Mouse (Mus musculus) MEL (cell line): ENCODE measurements around the gene Oaz1. TPM values are rescaled to one million over a fixed set of nuclear protein-coding genes. Genes with fewer than 3 reads are reported as not detected.
A peak's percentile ranks its signal among the peaks of the same experiment; 100 is the strongest.

Experiments used
- DNase-seq: peaks from one replicate; pipeline ENCODE4 v3.0.0; 2011; ENCODE audit warnings: low read depth, low spot score
- H3K27ac ChIP-seq: 2 replicates; pipeline ENCODE4 v1.5.1; 2012; ENCODE audit warnings: low read depth, mild to moderate bottlenecking, control low read depth, low read length, moderate library complexity; ENCODE audit not compliant: control insufficient read depth
- H3K27me3 ChIP-seq, 2 experiments: fragments of 150-350 bp in 1 of 2; sonication (generic) in 1 of 2; 2 replicates each; pipeline ENCODE4 v1.6.1; 2012; ENCODE audit warnings: low read length in 2 of 2, mild to moderate bottlenecking in 2 of 2, improper control_type of control experiment in 1 of 2, moderate library complexity in 1 of 2; ENCODE audit not compliant: insufficient read depth in 2 of 2, control insufficient read depth in 1 of 2
- H3K36me3 ChIP-seq, 2 experiments: 2 replicates each; pipeline ENCODE4 v1.6.1; 2012 to 2014; ENCODE audit warnings: low read length in 2 of 2, improper control_type of control experiment in 1 of 2, inconsistent platforms in 1 of 2, mild to moderate bottlenecking in 1 of 2; ENCODE audit not compliant: insufficient read depth in 2 of 2, control insufficient read depth in 1 of 2
- H3K4me1 ChIP-seq, 2 experiments: fragments of 150-350 bp in 1 of 2; sonication (generic) in 1 of 2; 2 replicates each; pipeline ENCODE4 v1.6.1; 2012; ENCODE audit warnings: low read length in 2 of 2, improper control_type of control experiment in 1 of 2, mild to moderate bottlenecking in 1 of 2; ENCODE audit not compliant: insufficient read depth in 2 of 2, control insufficient read depth in 1 of 2
- H3K4me3 ChIP-seq, 2 experiments: fragments of 150-350 bp in 1 of 2; sonication (generic) in 1 of 2; 2 replicates each; pipeline ENCODE4 v1.5.1; 2012; ENCODE audit warnings: low read depth in 2 of 2, low read length in 2 of 2, mild to moderate bottlenecking in 2 of 2, moderate library complexity in 2 of 2, control low read depth in 1 of 2, improper control_type of control experiment in 1 of 2; ENCODE audit not compliant: control insufficient read depth in 1 of 2, insufficient read depth in 1 of 2
- H3K79me2 ChIP-seq: 2 replicates; pipeline ENCODE4 v1.6.1; 2012; ENCODE audit warnings: mild to moderate bottlenecking, low read length, moderate library complexity; ENCODE audit not compliant: control insufficient read depth, poor library complexity, insufficient read depth
- H3K9ac ChIP-seq: 2 replicates; pipeline ENCODE4 v1.6.1; 2012; ENCODE audit warnings: low read depth, mild to moderate bottlenecking, control low read depth, low read length, moderate library complexity; ENCODE audit not compliant: control insufficient read depth, poor library complexity, severe bottlenecking
- H3K9me3 ChIP-seq: fragments of 150-350 bp; sonication (generic); replicated peaks from 2 replicates; pipeline ENCODE4 v1.6.1; 2012; ENCODE audit warnings: mild to moderate bottlenecking, low read length, improper control_type of control experiment, moderate library complexity; ENCODE audit not compliant: insufficient read depth
- BHLHE40 ChIP-seq: IDR thresholded peaks from 2 replicates; pipeline ENCODE4 v1.6.1; 2012; ENCODE audit warnings: low read depth, mild to moderate bottlenecking, inconsistent platforms, low read length, improper control_type of control experiment, borderline replicate concordance
- CHD2 ChIP-seq: IDR thresholded peaks from 2 replicates; pipeline ENCODE4 v1.6.1; 2011; ENCODE audit warnings: low read length, improper control_type of control experiment
- ELF1 ChIP-seq: IDR thresholded peaks from 2 replicates; pipeline ENCODE4 v1.6.1; 2014; ENCODE audit warnings: low read depth, mild to moderate bottlenecking, inconsistent platforms, low read length, improper control_type of control experiment, moderate library complexity
- ETS1 ChIP-seq: IDR thresholded peaks from 2 replicates; pipeline ENCODE4 v1.6.1; 2012; ENCODE audit warnings: low read depth, mild to moderate bottlenecking, inconsistent platforms, low read length, improper control_type of control experiment, moderate library complexity
- GATA1 ChIP-seq: IDR thresholded peaks from 2 replicates; pipeline ENCODE4 v1.6.1; 2011; ENCODE audit warnings: low read depth, low read length, improper control_type of control experiment
- JUND ChIP-seq: IDR thresholded peaks from 2 replicates; pipeline ENCODE4 v1.6.1; 2011; ENCODE audit warnings: low read depth, mild to moderate bottlenecking, improper control_type of control experiment, low read length
- POLR2A ChIP-seq, 2 experiments: IDR thresholded peaks; 2 replicates each; pipeline ENCODE4 v1.6.1; 2011 to 2012; ENCODE audit warnings: low read length in 2 of 2, mild to moderate bottlenecking in 2 of 2, control low read depth in 1 of 2, improper control_type of control experiment in 1 of 2, low read depth in 1 of 2, moderate library complexity in 1 of 2; ENCODE audit not compliant: control insufficient read depth in 1 of 2, insufficient read depth in 1 of 2, poor library complexity in 1 of 2
- POLR2AphosphoS2 ChIP-seq: IDR thresholded peaks from 2 replicates; pipeline ENCODE4 v1.6.1; 2011; ENCODE audit warnings: low read length, improper control_type of control experiment
- SIN3A ChIP-seq: IDR thresholded peaks from 2 replicates; pipeline ENCODE4 v1.6.1; 2012; ENCODE audit warnings: low read length, improper control_type of control experiment, inconsistent platforms
- SMC3 ChIP-seq: IDR thresholded peaks from 2 replicates; pipeline ENCODE4 v1.6.1; 2011; ENCODE audit warnings: low read depth, low read length, improper control_type of control experiment
- TBP ChIP-seq: IDR thresholded peaks from 2 replicates; pipeline ENCODE4 v1.8.0; 2011; ENCODE audit warnings: low read depth, low read length, improper control_type of control experiment
- TCF12 ChIP-seq: IDR thresholded peaks from 2 replicates; pipeline ENCODE4 v1.6.1; 2014; ENCODE audit warnings: low read depth, mild to moderate bottlenecking, inconsistent platforms, low read length, improper control_type of control experiment, moderate library complexity
- ZMIZ1 ChIP-seq: IDR thresholded peaks from 2 replicates; pipeline ENCODE4 v1.6.1; 2012; ENCODE audit warnings: low read depth, mild to moderate bottlenecking, inconsistent platforms, low read length, improper control_type of control experiment, moderate library complexity
- ZNF384 ChIP-seq: IDR thresholded peaks from 2 replicates; pipeline ENCODE4 v1.6.1; 2012; ENCODE audit warnings: low read depth, mild to moderate bottlenecking, inconsistent platforms, low read length, improper control_type of control experiment
- polyA plus RNA-seq, 2 experiments: library from polyadenylated mRNA; stranded (reverse) in 1 of 2; unstranded in 1 of 2; fragments of >175 nt in 1 of 2; fragments of >200 nt in 1 of 2; gene quantifications; 2 replicates each; pipeline versions ENCODE4 v1.2.1 to v1.2.4; 2012; ENCODE audit warnings: low replicate concordance in 2 of 2, low read depth in 1 of 2; ENCODE audit not compliant: insufficient read length in 2 of 2, insufficient read depth in 1 of 2, missing spikeins in 1 of 2
- total RNA-seq: library from RNA; depleted of rRNA; stranded (reverse); fragments of 300-350 nt; gene quantifications from 2 replicates; pipeline ENCODE4 v1.2.3, GENCODE M21; 2012

Gene Oaz1
- total and polyA plus RNA-seq, 3 experiments = 983 to 1,528 TPM; not detected in 1

DNA sequence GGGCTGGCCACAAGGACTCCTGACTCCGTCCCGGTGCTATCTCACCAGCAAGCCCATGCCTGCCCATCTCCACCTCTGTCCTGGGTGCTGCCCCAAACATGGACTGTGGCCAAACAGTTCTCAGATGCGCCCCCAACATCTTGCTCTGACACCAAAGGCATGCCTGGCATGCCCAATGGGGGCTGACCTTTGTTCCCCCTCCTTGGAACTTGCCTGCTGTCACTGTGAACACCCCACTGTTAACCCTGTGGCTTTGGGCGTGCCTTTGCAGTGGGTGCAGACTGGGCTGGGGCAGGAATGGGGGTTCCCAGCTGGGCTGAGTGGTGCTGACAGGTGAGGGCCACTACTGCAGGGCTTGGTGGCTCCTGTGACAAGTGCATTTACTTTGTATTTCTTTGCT, 32.7 kb upstream of the Oaz1 start:
- peaks cover 0 to 6% of the 10 kb centered on the region in 2 experiments; a peak in 2 of 4 replicates for H3K4me1 ChIP-seq
- peak; percentile 23 for DNase-seq
- peaks cover 7% of the 10 kb centered on the region in 2 experiments; a peak in 3 of 4 replicates for H3K36me3 ChIP-seq
- no peak overlapping the region for H3K9ac ChIP-seq
- TF ChIP-seq ZMIZ1 = 0 out of 2 replicates have a peak, but pooled peaks have one; percentile 51
- no peak for TF ChIP-seq GATA1
- peak; percentile 70; the same call in 1 of the 2 replicates for TF ChIP-seq POLR2AphosphoS2
- TF ChIP-seq, all 39 proteins: peak for 2
- H3K79me2 ChIP-seq = peaks cover 24% of the 10 kb centered on the region
- no peaks in the 10 kb centered on the region for H3K27me3 ChIP-seq
- H3K27ac ChIP-seq = no peak overlapping the region
- H3K9me3 ChIP-seq = no peaks in the 10 kb centered on the region
- no peak overlapping the region for H3K4me3 ChIP-seq

DNA sequence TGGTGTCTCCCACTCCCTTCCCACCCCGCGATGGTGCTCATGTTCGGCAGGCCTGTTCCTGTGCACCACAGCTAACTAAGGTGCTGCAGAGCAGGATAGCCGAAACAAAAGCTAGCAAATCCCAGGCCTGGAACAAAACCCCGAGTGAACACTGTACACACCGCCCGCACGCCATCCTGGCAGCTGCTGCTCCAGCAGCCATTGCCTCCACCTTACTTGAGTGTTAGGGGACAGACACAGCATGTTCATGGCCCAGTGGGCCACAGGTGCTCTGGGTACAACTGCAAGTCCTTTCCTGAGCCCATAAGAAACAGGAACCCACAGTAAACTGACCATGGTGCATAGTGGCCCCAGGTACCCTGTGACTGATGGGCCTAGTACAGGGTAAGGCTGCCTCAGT, 31.7 kb upstream of the Oaz1 start:
- H3K27ac ChIP-seq = no peak overlapping the region
- H3K9ac ChIP-seq = no peak overlapping the region
- no peak overlapping the region for H3K4me3 ChIP-seq
- TF ChIP-seq TCF12 = no peak
- TF ChIP-seq POLR2A (IDR thresholded peaks at IDR 0.05; ENCODE audit: control insufficient read depth in 1 of 2, insufficient read depth in 1 of 2, low read depth in 1 of 2, low read length in 2 of 2, poor library complexity in 1 of 2) = peak in 1 of 2 experiments; percentile 46; a peak in 1 of 4 replicates
- H3K27me3 ChIP-seq = no peaks in the 10 kb centered on the region
- peaks cover 0 to 6% of the 10 kb centered on the region in 2 experiments; a peak in 2 of 4 replicates for H3K4me1 ChIP-seq
- peaks cover 33% of the 10 kb centered on the region for H3K79me2 ChIP-seq
- peak; percentile 18 for DNase-seq
- H3K36me3 ChIP-seq = peaks cover 7 to 8% of the 10 kb centered on the region in 2 experiments; a peak in 3 of 4 replicates
- H3K9me3 ChIP-seq = no peaks in the 10 kb centered on the region

DNA sequence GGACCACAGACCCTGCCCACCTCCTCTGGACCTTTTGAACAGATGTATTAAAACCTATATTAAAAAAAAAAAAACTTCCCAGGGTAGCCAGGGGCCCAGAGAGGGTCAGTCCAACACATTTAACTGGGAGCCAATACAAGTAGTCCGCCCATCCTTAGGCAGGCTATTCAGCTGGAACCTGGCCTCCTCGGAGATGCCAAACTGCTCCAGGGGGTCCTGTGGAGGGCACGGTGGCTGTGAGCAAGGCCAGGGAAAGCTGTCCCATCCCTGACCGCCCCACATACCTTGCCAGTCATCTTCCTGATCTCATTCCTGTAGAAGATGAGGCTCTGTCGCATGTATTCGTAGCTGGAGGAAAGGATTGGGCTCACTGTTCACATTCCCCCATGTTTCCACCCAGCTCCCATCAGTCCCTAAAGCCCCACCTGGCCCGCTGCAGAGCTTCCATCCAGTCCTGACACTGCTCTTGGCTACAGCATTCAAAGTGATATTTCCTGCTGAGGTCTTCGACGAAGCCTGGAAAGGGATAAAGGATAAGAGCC, 30.1 kb upstream of the Oaz1 start:
- no peak for DNase-seq
- peak overlapping the region; percentile 71 to 86 for H3K4me3 ChIP-seq
- H3K79me2 ChIP-seq = peaks cover 48% of the 10 kb centered on the region
- H3K9ac ChIP-seq = peak overlapping the region; percentile 90
- H3K36me3 ChIP-seq = peaks cover 2 to 13% of the 10 kb centered on the region in 2 experiments; a peak in 3 of 4 replicates
- TF ChIP-seq TBP = no peak
- TF ChIP-seq ETS1 = no peak
- no peak for TF ChIP-seq ELF1
- no peak for TF ChIP-seq SMC3
- TF ChIP-seq JUND = no peak
- TF ChIP-seq CHD2 = no peak
- no peak for TF ChIP-seq SIN3A
- no peak for TF ChIP-seq BHLHE40
- no peak for TF ChIP-seq ZNF384
- TF ChIP-seq, all 39 proteins: peak for 0
- Histone ChIP-seq H3K4me1 (peaks cover 0 to 14% of the 10 kb centered on the region in 2 experiments; a peak in 2 of 4 replicates), H3K27me3 (no peaks in the 10 kb centered on the region), H3K9me3 (no peaks in the 10 kb centered on the region), H3K27ac (no peak overlapping the region)
